8 mouse cellular contexts compared by ENCODE assay signal in genomic region chr17:21679273-21680018, GRCm38 (mm10). TPM values are rescaled to one million over a fixed set of nuclear protein-coding genes. Genes with fewer than 3 reads are reported as not detected.
A peak's percentile ranks its signal among the peaks of the same experiment; 100 is the strongest.
DNase-seq lines count a peak whose midpoint lies in the region; ATAC-seq and TF ChIP-seq lines count a peak whose summit lies in the region.

No protein-coding gene starts in this region.

- DNase-seq in ES-E14 (ENCODE audit: low read depth, low spot score) = peak; percentile 92
- peak; percentile 82 for DNase-seq in cerebellum, adult 11-12 months
- peak; percentile 81 for DNase-seq in heart, postnatal 25 days (ENCODE audit: low spot score)
- DNase-seq in layer of hippocampus, adult 18-20 months (ENCODE audit: low spot score in 2 of 2) = peak; percentile 70 to 86
- peak; percentile 86 for DNase-seq in lung, adult 2 months
- DNase-seq in thymus, adult 18-20 months = peak; percentile 85 to 93

- no peaks in the 10 kb centered on the region for H3K36me3 ChIP-seq in ES-E14 (ENCODE audit: control insufficient read depth, insufficient read depth, low read length, poor library complexity, severe bottlenecking)
- H3K36me3 ChIP-seq in forebrain, embryonic 15.5 days = peaks cover under 1% of the 10 kb centered on the region; the same call in 1 of the 2 replicates

- ATAC-seq in forebrain, embryonic 15.5 days (replicated peaks) = peak; percentile 99
- peak; percentile 98 for ATAC-seq in neutrophil, adult 5-6 weeks (ENCODE audit: extremely low read depth, insufficient number of reproducible peaks, low FRiP score, poor library complexity, severe bottlenecking)

- H3K4me3 ChIP-seq in ES-E14 (ENCODE audit: insufficient read depth in 1 of 2, low read depth in 1 of 2, low read length in 2 of 2, poor library complexity in 1 of 2, severe bottlenecking in 1 of 2) = peak overlapping the region; percentile 76 to 90
- H3K4me3 ChIP-seq in forebrain, embryonic 15.5 days = peak overlapping the region; percentile 51
- H3K4me3 ChIP-seq in lung, adult 2 months (replicated peaks; ENCODE audit: extremely low read depth, low read depth, low read length) = peak overlapping the region; percentile 62

- peak overlapping the region; percentile 51 for H3K4me2 ChIP-seq in forebrain, embryonic 15.5 days (replicated peaks)

- in situ Hi-C loops in ES-E14 (cut with MboI; ENCODE audit: low sequenced_read_pairs in 2 of 2, unreplicated experiment in 2 of 2) = no loop called here

- H3K27me3 ChIP-seq in forebrain, embryonic 15.5 days = no peaks in the 10 kb centered on the region

- no peaks in the 10 kb centered on the region for H3K4me1 ChIP-seq in ES-E14 (ENCODE audit: control insufficient read depth in 2 of 2, insufficient read depth in 2 of 2, low read length in 2 of 2, poor library complexity in 1 of 2)
- peaks cover 9% of the 10 kb centered on the region; the same call in 1 of the 2 replicates for H3K4me1 ChIP-seq in forebrain, embryonic 15.5 days
- H3K4me1 ChIP-seq in lung, adult 2 months (ENCODE audit: control insufficient read depth, insufficient read depth, low read length) = peaks cover 3% of the 10 kb centered on the region; the same call in 1 of the 2 replicates

- peak overlapping the region; percentile 32; the same call in 1 of the 2 replicates for H3K9ac ChIP-seq in ES-E14 (ENCODE audit: insufficient read depth, low read depth, low read length, poor library complexity, severe bottlenecking)
- peak overlapping the region; percentile 44; the same call in 1 of the 2 replicates for H3K9ac ChIP-seq in forebrain, embryonic 15.5 days (replicated peaks)

- TF ChIP-seq POLR2A in lung, adult 2 months (IDR thresholded peaks at IDR 0.05; ENCODE audit: borderline replicate concordance, extremely low read depth, low read depth, low read length) = peak; percentile 29; the same call in 1 of the 2 replicates

- H3K9me3 ChIP-seq in ES-E14 (ENCODE audit: control insufficient read depth, insufficient read depth, low read depth, low read length) = no peaks in the 10 kb centered on the region
- H3K9me3 ChIP-seq in forebrain, embryonic 15.5 days = no peaks in the 10 kb centered on the region

- H3K27ac ChIP-seq in ES-E14 (ENCODE audit: insufficient read depth, low read depth, low read length, poor library complexity, severe bottlenecking) = no peak overlapping the region
- peak overlapping the region; percentile 70 for H3K27ac ChIP-seq in forebrain, embryonic 15.5 days (replicated peaks)

- intact Hi-C loops in heart, postnatal 25 days (cut with DNase I) = loop anchor here (2.0 kb wide), 1 partner anchor 27 kb away; the partner anchor contains the start of gene Zfp760

- TF ChIP-seq CTCF in lung, adult 2 months (IDR thresholded peaks at IDR 0.05; ENCODE audit: insufficient read depth, low read length) = peak; percentile 42; the same call in 1 of the 2 replicates

- 4% methylated on average over 9 of the region's 9 CpGs for WGBS in forebrain, embryonic 15.5 days
- 4% methylated on average over 9 of the region's 9 CpGs for WGBS in lung, adult 2 months

TF ChIP-seq in ES-E14, 5 proteins besides CTCF, POLR2A, EP300 and RAD21:
- TF ChIP-seq MAFK (IDR thresholded peaks at IDR 0.05; ENCODE audit: insufficient read depth, low read depth, low read length) = no peak
- TF ChIP-seq ZNF384 (IDR thresholded peaks at IDR 0.05; ENCODE audit: low read depth, low read length) = no peak
- no peak for TF ChIP-seq CHD2 (IDR thresholded peaks at IDR 0.05; ENCODE audit: low read depth, low read length)
- no peak for TF ChIP-seq ZC3H11A (IDR thresholded peaks at IDR 0.05; ENCODE audit: borderline replicate concordance, low read depth, low read length)
- no peak for TF ChIP-seq HCFC1 (IDR thresholded peaks at IDR 0.05; ENCODE audit: borderline replicate concordance, insufficient read depth, low read length)
TF ChIP-seq in ES-E14: peak in this region for 0.

RNA-seq across cellular contexts. Expression of gene Gm10226, which starts 12.2 kb away (rescaled TPM):
- total RNA-seq in ES-E14 (2012; rRNA removed) = 3.4 TPM in 1 of 2 replicates, not detected in the other
- polyA plus RNA-seq in forebrain, embryonic 15.5 days (2015; fragmentation: Nextera tagmentation; extraction: Ambion mirVana) = 14.7 and 14.8 TPM in 2 replicates
- total RNA-seq in heart, postnatal 25 days (2021) = 1 to 10 TPM; 1.5 to 2.0 TPM
- total RNA-seq in layer of hippocampus, adult 18-20 months (2021) = 1 to 10 TPM; 2.1 to 5.4 TPM
- not detected in 2 replicates for polyA plus RNA-seq in lung, adult 2 months (2012; rRNA removed)
- 6.8 and 14.7 TPM in 2 replicates for total RNA-seq in neutrophil, adult 5-6 weeks (2017)

RNA-seq across cellular contexts. Expression of gene Zfp760, which starts 28.1 kb away (rescaled TPM):
- total RNA-seq in ES-E14 (2012; rRNA removed) = 9.7 and 10.0 TPM in 2 replicates
- polyA plus RNA-seq in forebrain, embryonic 15.5 days (2015; fragmentation: Nextera tagmentation; extraction: Ambion mirVana) = 17.9 and 18.2 TPM in 2 replicates
- total RNA-seq in heart, postnatal 25 days (2021) = 1 to 10 TPM; 1.8 to 1.9 TPM
- 1 to 10 TPM; 7.3 to 8.6 TPM for total RNA-seq in layer of hippocampus, adult 18-20 months (2021)
- polyA plus RNA-seq in lung, adult 2 months (2012; rRNA removed) = 0.69 and 1.4 TPM in 2 replicates
- 5.0 and 5.7 TPM in 2 replicates for total RNA-seq in neutrophil, adult 5-6 weeks (2017)

RNA-seq across cellular contexts. Expression of gene Zfp983, which starts 29.0 kb away (rescaled TPM):
- total RNA-seq in ES-E14 (2012; rRNA removed) = 0.95 and 1.1 TPM in 2 replicates
- polyA plus RNA-seq in forebrain, embryonic 15.5 days (2015; fragmentation: Nextera tagmentation; extraction: Ambion mirVana) = 10.3 and 11.9 TPM in 2 replicates
- 1 to 10 TPM; 2.1 to 2.8 TPM for total RNA-seq in heart, postnatal 25 days (2021)
- total RNA-seq in layer of hippocampus, adult 18-20 months (2021) = 10 to 100 TPM in 1 of 2 experiments, 1 to 10 TPM in 1; 9.4 to 11.6 TPM
- polyA plus RNA-seq in lung, adult 2 months (2012; rRNA removed) = 0.40 and 0.64 TPM in 2 replicates
- total RNA-seq in neutrophil, adult 5-6 weeks (2017) = 6.8 and 9.2 TPM in 2 replicates

RNA-seq across cellular contexts. Expression of gene Zfp229, which starts 51.1 kb away (rescaled TPM):
- 47.0 and 47.5 TPM in 2 replicates for total RNA-seq in ES-E14 (2012; rRNA removed)
- polyA plus RNA-seq in forebrain, embryonic 15.5 days (2015; fragmentation: Nextera tagmentation; extraction: Ambion mirVana) = 11.1 and 13.7 TPM in 2 replicates
- 1 to 10 TPM; 7.3 to 7.4 TPM for total RNA-seq in heart, postnatal 25 days (2021)
- 1 to 10 TPM; 3.8 to 3.9 TPM for total RNA-seq in layer of hippocampus, adult 18-20 months (2021)
- 1.4 and 2.5 TPM in 2 replicates for polyA plus RNA-seq in lung, adult 2 months (2012; rRNA removed)
- 2.1 and 2.2 TPM in 2 replicates for total RNA-seq in neutrophil, adult 5-6 weeks (2017)
